Mouse (Mus musculus) kidney, postnatal 4 days (tissue): ENCODE results near the gene Fbrsl1.
"Not testable (repeated sequence)": the region's sequence is repeated elsewhere in the genome, so short reads cannot be mapped to it uniquely, and the experiment has no call there.

Experiments used
- DNase-seq, 2 experiments: peaks; one replicate each; pipeline ENCODE4 v3.0.0; 2021; ENCODE audit warnings: mixed read lengths in 2 of 2

Gene Fbrsl1

DNA sequence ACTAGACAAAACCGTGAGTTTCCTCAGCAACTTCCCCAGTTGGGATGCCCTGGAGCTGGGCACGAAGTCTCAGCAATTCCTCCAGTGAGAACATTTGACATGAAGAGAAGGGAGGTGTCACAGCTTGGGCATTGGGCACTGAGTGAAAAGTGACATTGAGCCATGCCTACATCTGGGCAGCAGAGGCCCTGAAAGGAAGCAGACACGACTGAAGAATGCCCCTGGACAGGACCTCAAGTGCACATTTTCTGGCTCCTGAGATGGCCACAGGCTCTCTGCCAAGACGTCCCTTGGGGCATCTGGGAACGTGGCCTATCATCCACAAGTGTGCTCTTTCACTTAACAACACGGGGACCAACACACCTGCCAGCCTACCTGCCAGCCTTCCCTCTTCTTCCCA, 991 bp upstream of the Fbrsl1 start:
- DNase-seq, result no peak

GRCm38 (mm10) chr5:110447720-110448435, 425 bp downstream of the Fbrsl1 start:
- DNase-seq, result peak; percentile 42 to 68

- DNase-seq, result no peak
Observed at GRCm38 (mm10) chr5:110444509-110444908, 3.8 kb downstream of the Fbrsl1 start.

DNA sequence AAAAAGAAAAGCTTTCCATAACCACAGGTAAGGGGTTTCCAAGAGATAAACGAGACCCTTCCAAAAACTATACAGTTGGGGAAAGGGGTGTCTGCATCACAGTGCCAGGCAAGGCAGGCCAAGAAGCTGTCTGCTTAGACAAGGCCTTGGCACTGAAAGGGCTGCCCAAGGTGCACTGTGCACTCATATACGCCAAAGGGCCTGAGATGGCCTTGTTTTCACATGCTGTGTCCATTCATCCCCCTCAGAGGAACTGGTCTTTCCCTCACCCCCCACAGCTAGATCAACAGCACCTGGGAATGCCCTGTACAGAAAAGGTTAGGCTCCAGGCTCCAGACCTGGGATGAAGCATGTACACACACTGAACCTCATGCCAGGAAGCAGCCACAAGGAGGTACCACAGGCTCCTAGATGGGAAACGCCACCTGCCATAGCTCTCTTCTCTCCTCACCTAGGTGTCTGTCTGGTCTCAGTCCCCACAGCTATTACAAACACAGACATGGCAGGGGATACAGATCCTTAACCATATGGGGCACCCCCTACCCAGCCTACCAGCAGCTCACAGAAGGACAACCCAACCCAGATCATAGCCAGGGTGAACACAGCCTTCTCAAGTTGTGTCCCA, 5.2 kb downstream of the Fbrsl1 start:
- no peak for DNase-seq

- peak in 1 of 2 experiments; percentile 36 for DNase-seq
Observed at GRCm38 (mm10) chr5:110439565-110440310, 8.6 kb downstream of the Fbrsl1 start.

DNA sequence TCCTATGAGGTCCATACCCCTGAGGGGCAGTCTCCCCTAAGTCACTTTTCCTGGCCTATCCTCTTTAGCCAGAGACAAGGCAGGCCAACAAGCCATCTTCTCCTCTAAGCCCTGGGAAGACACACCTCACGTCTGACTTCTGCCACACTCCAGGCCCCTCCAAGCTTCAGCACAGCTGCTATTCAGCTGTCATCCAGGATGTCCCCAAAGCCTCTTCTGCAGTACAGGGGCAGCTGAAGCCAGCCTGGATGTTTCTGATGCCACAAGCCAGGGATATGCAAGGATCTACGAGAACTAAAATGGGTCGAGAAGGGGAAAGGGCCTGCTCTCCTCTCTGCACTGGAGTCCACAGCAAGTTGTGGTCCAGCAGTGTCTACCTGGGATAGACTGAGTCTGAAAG, 9.7 kb downstream of the Fbrsl1 start:
- DNase-seq, result no peak

- DNase-seq, result no peak
Observed at GRCm38 (mm10) chr5:110437632-110438261, 10.6 kb downstream of the Fbrsl1 start.

- not testable (repeated sequence) for DNase-seq
Observed at GRCm38 (mm10) chr5:110436166-110436565, 12.1 kb downstream of the Fbrsl1 start.

DNA sequence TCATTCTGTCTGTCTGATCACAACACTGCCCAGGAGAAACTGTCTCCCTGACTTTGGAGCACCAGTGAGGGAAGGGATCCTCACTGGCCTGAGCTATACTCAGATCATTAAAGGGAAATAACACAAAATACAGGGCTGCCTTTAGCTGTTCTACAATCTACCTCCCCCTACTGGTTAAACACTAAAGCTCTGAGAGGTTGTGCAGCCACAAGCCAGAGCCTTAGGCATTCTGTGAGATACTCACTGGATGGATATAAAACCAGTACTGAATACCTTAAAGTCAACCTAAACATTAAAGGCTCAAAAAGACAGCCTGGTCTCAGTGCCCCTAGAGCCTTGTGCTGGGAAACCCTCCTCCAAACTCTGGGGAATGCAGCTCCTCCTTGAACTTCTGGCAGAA, 13.5 kb downstream of the Fbrsl1 start:
- no peak for DNase-seq

GRCm38 (mm10) chr5:110429045-110429444, 19.3 kb downstream of the Fbrsl1 start:
- peak; percentile 75 to 77 for DNase-seq

GRCm38 (mm10) chr5:110428290-110428689, 20.0 kb downstream of the Fbrsl1 start:
- no peak for DNase-seq

DNA sequence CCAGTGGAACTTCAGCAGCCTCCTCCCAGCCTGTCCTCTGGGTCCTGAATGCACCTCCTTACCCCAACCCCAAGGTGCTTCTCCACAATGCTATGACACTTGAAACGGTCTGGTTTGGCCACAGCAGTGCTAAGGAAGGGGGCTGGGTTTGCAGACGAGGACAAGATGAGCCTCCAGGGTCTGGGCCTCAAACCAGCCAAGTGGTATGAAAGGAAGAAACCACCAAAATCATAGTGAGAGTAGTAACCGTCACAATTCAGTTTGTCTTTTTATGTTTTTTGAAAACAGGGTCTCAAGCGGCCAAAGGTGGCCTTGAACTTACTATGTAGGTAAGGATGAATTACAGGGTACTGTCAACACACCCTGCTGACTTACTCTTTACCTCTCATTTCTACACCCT, 23.1 kb downstream of the Fbrsl1 start:
- DNase-seq, result no peak

GRCm38 (mm10) chr5:110424204-110424603, 24.1 kb downstream of the Fbrsl1 start:
- DNase-seq, result no peak

DNA sequence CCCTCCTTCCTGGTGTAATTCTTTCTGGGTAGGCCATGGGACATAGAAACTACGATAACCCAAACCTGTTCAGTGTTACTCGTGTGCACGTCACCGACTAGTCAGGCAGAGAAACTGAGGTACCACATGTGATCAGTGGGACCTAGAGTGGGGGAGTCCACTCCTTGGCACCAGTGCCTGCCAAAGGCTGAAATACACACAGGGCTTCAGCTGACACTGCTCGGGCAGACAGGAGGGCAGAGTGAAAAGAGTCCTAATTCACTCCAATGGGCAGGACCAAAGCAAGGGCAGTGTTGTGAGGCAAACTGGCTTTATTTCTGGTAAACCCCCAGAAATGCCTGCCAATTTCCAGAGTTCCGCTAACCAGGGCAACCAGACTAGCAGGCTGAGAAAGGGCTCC, 26.9 kb downstream of the Fbrsl1 start:
- DNase-seq, result no peak

- no peak for DNase-seq
Observed at GRCm38 (mm10) chr5:110420950-110421349, 27.4 kb downstream of the Fbrsl1 start.

- no peak for DNase-seq
Observed at GRCm38 (mm10) chr5:110420201-110420600, 28.1 kb downstream of the Fbrsl1 start.

- no peak for DNase-seq
Observed at GRCm38 (mm10) chr5:110418523-110418911, 29.8 kb downstream of the Fbrsl1 start.

DNA sequence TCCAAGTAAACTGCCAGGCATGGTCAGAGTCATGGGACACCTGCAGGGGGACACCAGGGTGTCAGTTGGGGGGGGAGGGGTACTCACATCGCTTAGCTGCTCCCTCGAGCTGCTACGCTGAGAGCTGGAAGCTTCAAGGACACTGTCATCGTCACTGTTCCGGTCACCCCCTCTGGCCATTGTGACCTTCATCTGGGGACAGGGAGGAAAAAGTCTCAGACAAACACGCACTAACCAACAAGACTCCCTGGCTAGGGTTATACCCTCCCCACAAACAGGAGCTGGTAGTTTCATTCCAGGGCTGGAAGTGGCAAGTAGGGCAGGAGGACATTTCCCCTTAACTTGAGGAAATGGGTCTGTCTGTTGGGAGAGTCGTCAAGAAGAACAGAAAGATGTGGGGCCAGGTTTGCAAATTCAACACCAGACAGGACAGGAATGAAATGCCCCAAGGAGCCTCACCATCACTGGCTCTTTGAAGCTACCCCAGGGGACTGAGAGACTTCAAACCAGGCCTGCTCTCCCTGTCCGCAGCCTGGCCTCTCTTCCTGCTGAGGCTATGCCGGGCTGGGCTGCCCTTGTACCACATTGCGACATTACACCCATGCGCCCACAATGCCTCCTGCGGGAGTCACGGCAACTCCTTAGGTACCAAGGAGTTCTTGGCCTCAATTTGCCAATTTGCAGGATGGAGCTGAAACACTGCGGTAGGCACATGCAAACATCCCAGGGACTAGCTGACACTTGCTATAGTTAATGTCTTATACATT, 30.4 kb downstream of the Fbrsl1 start:
- DNase-seq, result no peak

DNA sequence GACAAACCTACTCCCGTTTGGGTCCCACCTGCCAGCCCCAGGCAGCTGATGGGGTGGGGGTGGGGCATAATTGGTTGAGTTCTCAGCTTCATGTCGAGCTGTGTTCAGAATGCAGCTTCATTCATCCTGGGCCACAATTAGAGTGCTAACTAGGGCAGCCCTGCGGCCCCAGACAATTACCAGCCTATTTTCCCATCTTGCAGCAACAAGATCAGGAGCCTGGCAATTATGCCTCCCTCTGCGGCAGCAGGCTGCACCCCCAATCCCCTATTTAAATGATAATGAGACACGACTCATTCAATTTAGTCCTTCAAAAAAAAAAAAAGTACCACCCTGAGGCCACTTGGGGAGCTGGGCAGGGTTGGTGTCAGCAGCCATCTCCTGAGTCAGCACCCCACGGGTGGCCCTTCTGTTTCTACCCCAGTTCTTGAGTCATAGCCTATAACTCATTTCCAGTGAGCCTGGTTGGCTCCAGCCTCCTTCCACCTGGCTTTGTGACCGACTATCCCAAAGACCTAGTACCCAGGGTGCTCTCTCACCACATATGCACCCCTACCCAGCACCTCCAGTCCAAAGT, 31.4 kb downstream of the Fbrsl1 start:
- no peak for DNase-seq

DNA sequence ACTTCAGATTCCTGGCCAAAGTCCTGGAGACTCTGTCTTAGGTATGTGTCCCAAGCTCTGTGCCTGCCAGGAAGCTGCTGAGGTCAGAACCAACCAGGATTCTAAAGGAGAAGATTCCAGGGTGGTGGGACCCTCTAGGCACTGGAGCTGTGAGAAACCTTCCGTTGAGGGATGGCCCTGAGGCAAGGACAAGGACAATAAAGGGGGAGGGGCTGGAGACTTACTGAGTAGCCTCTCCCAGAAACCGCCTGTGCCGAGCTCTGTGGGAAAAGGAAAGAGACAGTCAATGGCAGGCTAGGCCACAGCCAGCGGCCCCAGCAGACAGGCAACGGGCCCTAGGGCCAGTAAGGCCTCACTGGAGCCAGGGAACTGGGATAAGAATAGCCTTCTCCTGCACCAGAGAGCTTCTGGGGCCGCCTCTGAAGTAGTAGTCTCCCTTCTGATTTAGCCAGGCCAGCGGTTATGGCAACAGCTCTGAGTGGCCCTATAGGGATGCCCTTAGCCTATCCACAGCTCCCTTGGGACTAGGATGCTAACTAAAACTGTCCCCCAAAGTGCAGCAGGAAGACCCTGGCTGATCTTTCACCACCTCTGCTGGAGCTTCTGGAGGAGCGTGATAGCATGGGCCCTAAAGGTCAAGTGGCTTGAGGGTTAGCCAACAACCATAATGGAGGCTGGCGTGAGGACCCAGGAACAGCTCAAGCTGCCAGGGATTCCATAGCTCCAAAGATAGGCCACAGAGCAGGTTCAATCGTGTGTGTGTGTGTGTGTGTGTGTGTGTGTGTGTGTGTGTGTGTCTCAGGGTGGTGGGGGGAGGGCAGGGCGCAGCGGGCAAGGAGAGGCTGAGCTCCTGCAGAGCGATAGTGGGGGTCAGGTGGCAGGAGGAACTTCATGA, 32.2 kb downstream of the Fbrsl1 start:
- no peak for DNase-seq

DNA sequence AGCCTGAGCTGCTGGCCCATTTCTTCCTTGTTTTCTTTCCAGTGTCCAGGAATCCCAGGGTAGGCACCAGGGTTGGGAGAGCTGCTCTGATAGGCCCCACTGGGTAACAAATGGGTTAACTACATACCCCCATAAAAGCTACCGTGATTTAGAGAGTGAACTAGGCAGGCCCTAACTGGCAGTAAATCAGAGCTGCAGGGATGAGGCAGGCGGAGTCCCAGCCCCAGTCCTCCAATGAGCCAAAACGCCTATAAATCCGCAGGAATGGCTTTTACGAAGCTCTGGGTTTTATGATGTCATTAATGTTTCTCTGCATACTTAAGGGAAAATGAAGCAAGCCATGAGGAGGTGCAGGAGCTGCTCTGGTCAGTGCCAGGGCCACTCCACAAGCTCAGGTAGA, 33.3 kb downstream of the Fbrsl1 start:
- DNase-seq, result no peak
